8 mouse cellular contexts compared by ENCODE assay signal in the genomic region with DNA sequence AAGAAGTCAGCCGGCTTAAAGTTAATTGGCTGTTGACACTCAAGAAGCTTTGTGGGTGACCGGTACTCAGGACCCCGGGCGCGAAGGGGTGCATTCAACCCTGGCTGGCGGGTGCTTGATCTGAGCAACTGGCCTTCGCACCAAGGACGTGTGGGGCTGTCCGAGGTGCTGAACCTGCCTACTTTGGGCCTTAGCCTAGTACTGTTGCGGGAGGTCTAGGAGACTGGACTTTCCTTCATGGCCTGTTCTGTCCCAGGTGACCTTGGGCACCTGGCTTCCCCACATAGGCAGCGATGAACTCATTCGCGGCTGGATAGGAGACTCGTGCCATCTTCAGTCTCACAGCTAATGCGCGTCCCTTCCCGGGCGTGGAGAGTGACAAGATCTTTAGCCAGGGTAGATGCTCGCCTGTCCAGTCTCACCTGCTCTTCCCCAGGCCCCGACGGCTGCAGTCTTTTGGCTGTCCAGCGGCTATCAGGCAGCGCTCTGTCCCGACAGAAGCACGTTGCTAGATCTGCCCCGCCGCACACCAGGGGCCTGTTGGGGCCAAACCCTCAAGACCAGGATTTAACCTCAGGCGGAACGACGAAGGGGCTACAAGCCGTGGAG. TPM values are rescaled to one million over a fixed set of nuclear protein-coding genes. Genes with fewer than 3 reads are reported as not detected.
DNase-seq lines count a peak whose midpoint lies in the region; ATAC-seq and TF ChIP-seq lines count a peak whose summit lies in the region.

No protein-coding gene starts in this region.

- H3K27me3 ChIP-seq in MEL (ENCODE audit: control insufficient read depth in 1 of 2, insufficient read depth in 2 of 2, low read length in 2 of 2): no peaks in the 10 kb centered on the region
- peaks cover 29% of the 10 kb centered on the region for H3K27me3 ChIP-seq in embryonic facial prominence, embryonic 11.5 days (ENCODE audit: control insufficient read depth, insufficient read depth, low read length)
- H3K27me3 ChIP-seq in splenic B cell, adult 2 months (ENCODE audit: control insufficient read depth, insufficient read depth, low read length, poor library complexity, severe bottlenecking): no peaks in the 10 kb centered on the region; the same call in 1 of the 2 replicates

- WGBS in embryonic facial prominence, embryonic 11.5 days: 5% methylated on average over 31 of the region's 31 CpGs

- peaks cover 31% of the 10 kb centered on the region for H3K79me2 ChIP-seq in MEL (ENCODE audit: control insufficient read depth, insufficient read depth, low read length, poor library complexity)

- 0 out of 4 replicates have a peak, but pooled peaks of 1 of the 2 experiments have one; percentile 6 for TF ChIP-seq EP300 in MEL (IDR thresholded peaks at IDR 0.05; ENCODE audit: low read depth in 1 of 2, low read length in 2 of 2)

- peaks cover 0 to 16% of the 10 kb centered on the region in 2 experiments; a peak in 2 of 4 replicates for H3K36me3 ChIP-seq in MEL (ENCODE audit: control insufficient read depth in 1 of 2, insufficient read depth in 2 of 2, low read length in 2 of 2)
- peaks cover 2% of the 10 kb centered on the region; the same call in 1 of the 2 replicates for H3K36me3 ChIP-seq in embryonic facial prominence, embryonic 11.5 days (replicated peaks; ENCODE audit: control insufficient read depth, insufficient read depth, low read depth, low read length)
- peaks cover 2% of the 10 kb centered on the region; the same call in 1 of the 2 replicates for H3K36me3 ChIP-seq in splenic B cell, adult 2 months (ENCODE audit: control insufficient read depth, insufficient read depth, low read length, poor library complexity, severe bottlenecking)

- H3K27ac ChIP-seq in MEL (ENCODE audit: control insufficient read depth, low read depth, low read length): no peak overlapping the region
- H3K27ac ChIP-seq in embryonic facial prominence, embryonic 11.5 days (replicated peaks; ENCODE audit: low read depth, low read length): no peak overlapping the region

- no peak for TF ChIP-seq CTCF in MEL (IDR thresholded peaks at IDR 0.05 in 2 of 3, conservative IDR thresholded peaks at IDR 0.05 in 1 of 3; ENCODE audit: control insufficient read depth in 1 of 3, insufficient read depth in 1 of 3, low read depth in 2 of 3, low read length in 3 of 3, poor library complexity in 1 of 3, severe bottlenecking in 1 of 3)

- intact Hi-C loops in heart, postnatal 10 days (cut with DNase I): no loop called here

- TF ChIP-seq POLR2A in MEL (IDR thresholded peaks at IDR 0.05; ENCODE audit: control insufficient read depth in 1 of 2, insufficient read depth in 1 of 2, low read depth in 1 of 2, low read length in 2 of 2, poor library complexity in 1 of 2): no peak

- H3K4me1 ChIP-seq in MEL (ENCODE audit: control insufficient read depth in 1 of 2, insufficient read depth in 2 of 2, low read length in 2 of 2): peaks cover 9 to 30% of the 10 kb centered on the region in 2 experiments
- peaks cover 7% of the 10 kb centered on the region; the same call in 1 of the 2 replicates for H3K4me1 ChIP-seq in embryonic facial prominence, embryonic 11.5 days (ENCODE audit: control insufficient read depth, insufficient read depth, low read length)

- peak; percentile 71 to 73 for DNase-seq in B cell, adult 2 months
- peak; percentile 78 for DNase-seq in MEL (ENCODE audit: low read depth, low spot score)
- peak; percentile 77 for DNase-seq in embryonic facial prominence, embryonic 11.5 days (ENCODE audit: low spot score)
- peak; percentile 87 to 90 for DNase-seq in heart, postnatal 10 days
- DNase-seq in kidney, postnatal 4 days: peak; percentile 93
- DNase-seq in splenic B cell, adult 2 months (ENCODE audit: low read depth, low spot score): peak; percentile 62

- H3K9me3 ChIP-seq in MEL (replicated peaks; ENCODE audit: insufficient read depth, low read length): no peaks in the 10 kb centered on the region
- no peaks in the 10 kb centered on the region for H3K9me3 ChIP-seq in embryonic facial prominence, embryonic 11.5 days (replicated peaks; ENCODE audit: control insufficient read depth, low read length)

- no peak overlapping the region for H3K9ac ChIP-seq in MEL (ENCODE audit: control insufficient read depth, low read depth, low read length, poor library complexity, severe bottlenecking)
- 0 out of 2 replicates have a peak overlapping the region, but pooled peaks have one; percentile 7 for H3K9ac ChIP-seq in embryonic facial prominence, embryonic 11.5 days (replicated peaks; ENCODE audit: low read length)

- H3K4me2 ChIP-seq in embryonic facial prominence, embryonic 11.5 days (ENCODE audit: low read depth, low read length): peak overlapping the region; percentile 92

- H3K4me3 ChIP-seq in MEL (ENCODE audit: control insufficient read depth in 1 of 2, insufficient read depth in 1 of 2, low read depth in 2 of 2, low read length in 2 of 2): no peak overlapping the region; a peak in 1 of 4 replicates
- peak overlapping the region; percentile 55 for H3K4me3 ChIP-seq in embryonic facial prominence, embryonic 11.5 days (ENCODE audit: low read depth, low read length)

- peak; percentile 5; the same call in 1 of the 2 replicates for ATAC-seq in embryonic facial prominence, embryonic 11.5 days (replicated peaks; ENCODE audit: insufficient number of reproducible peaks, low FRiP score, low TSS enrichment, low read depth)
- ATAC-seq in megakaryocyte-erythroid progenitor cell, adult 5-6 weeks (replicated peaks; ENCODE audit: low FRiP score, low TSS enrichment, poor library complexity, severe bottlenecking): peak; percentile 41
- ATAC-seq in frontal cortex, adult (ENCODE audit: low TSS enrichment): no peak

- no peak for TF ChIP-seq RAD21 in MEL (IDR thresholded peaks at IDR 0.05; ENCODE audit: low read depth, low read length)

TF ChIP-seq in MEL, 35 proteins besides CTCF, POLR2A, EP300 and RAD21:
- no peak for TF ChIP-seq ELF1 (IDR thresholded peaks at IDR 0.05; ENCODE audit: low read depth, low read length)
- peak; percentile 87 for TF ChIP-seq SIN3A (IDR thresholded peaks at IDR 0.05; ENCODE audit: low read length)
- TF ChIP-seq MXI1 (IDR thresholded peaks at IDR 0.05; ENCODE audit: low read depth, low read length): peak; percentile 74; the same call in 1 of the 2 replicates
- 0 out of 2 replicates have a peak, but pooled peaks have one; percentile 32 for TF ChIP-seq POLR2AphosphoS2 (IDR thresholded peaks at IDR 0.05; ENCODE audit: low read length)
- TF ChIP-seq POLR2AphosphoS5 (IDR thresholded peaks at IDR 0.05; ENCODE audit: borderline replicate concordance, low read depth, low read length): no peak

RNA-seq across cellular contexts. Expression of a gene that starts 5.8 kb away (rescaled TPM):
- 23.9 and 29.0 TPM in 2 replicates for total RNA-seq in MEL (2012; rRNA removed)
- 10 to 100 TPM in 1 of 2 experiments, not detected in 1; 21.5 TPM for polyA plus RNA-seq in MEL (2012; ENCODE audit: insufficient read depth in 1 of 2, insufficient read length in 2 of 2, low read depth in 1 of 2, low replicate concordance in 2 of 2, missing spikeins in 1 of 2)
- 0.20 and 0.34 TPM in 2 replicates for polyA plus RNA-seq in embryonic facial prominence, embryonic 11.5 days (2014; fragmentation: Nextera tagmentation; extraction: Ambion mirVana)
- total RNA-seq in heart, postnatal 10 days (2021): under 1 TPM in 1 of 2 experiments, not detected in 1; 0.17 TPM
- total RNA-seq in megakaryocyte-erythroid progenitor cell, adult 5-6 weeks (2014; fragmentation: Nextera tagmentation): 0.94 TPM in 1 of 2 replicates, not detected in the other
- not detected in 2 replicates for total RNA-seq in megakaryocyte-erythroid progenitor cell, adult 5-6 weeks (2017)

RNA-seq across cellular contexts. Expression of a gene that starts 10.8 kb away (rescaled TPM):
- total RNA-seq in MEL (2012; rRNA removed): 0.19 and 0.59 TPM in 2 replicates
- polyA plus RNA-seq in MEL (2012; ENCODE audit: insufficient read depth in 1 of 2, insufficient read length in 2 of 2, low read depth in 1 of 2, low replicate concordance in 2 of 2, missing spikeins in 1 of 2): 1 to 10 TPM in 1 of 2 experiments, not detected in 1; 3.4 TPM
- 1,845 and 1,892 TPM in 2 replicates for polyA plus RNA-seq in embryonic facial prominence, embryonic 11.5 days (2014; fragmentation: Nextera tagmentation; extraction: Ambion mirVana)
- 10 to 100 TPM; 51.5 to 56.1 TPM for total RNA-seq in heart, postnatal 10 days (2021)
- total RNA-seq in megakaryocyte-erythroid progenitor cell, adult 5-6 weeks (2014; fragmentation: Nextera tagmentation): 2.1 TPM in 1 of 2 replicates, not detected in the other
- total RNA-seq in megakaryocyte-erythroid progenitor cell, adult 5-6 weeks (2017): 0.75 TPM in 1 of 2 replicates, not detected in the other

RNA-seq across cellular contexts. Expression of a gene that starts 24.2 kb away (rescaled TPM):
- total RNA-seq in MEL (2012; rRNA removed): 0.85 and 1.2 TPM in 2 replicates
- 10 to 100 TPM in 1 of 2 experiments, not detected in 1; 22.7 TPM for polyA plus RNA-seq in MEL (2012; ENCODE audit: insufficient read depth in 1 of 2, insufficient read length in 2 of 2, low read depth in 1 of 2, low replicate concordance in 2 of 2, missing spikeins in 1 of 2)
- polyA plus RNA-seq in embryonic facial prominence, embryonic 11.5 days (2014; fragmentation: Nextera tagmentation; extraction: Ambion mirVana): 0.28 TPM in 1 of 2 replicates, not detected in the other
- total RNA-seq in heart, postnatal 10 days (2021): not detected
- not detected in 2 replicates for total RNA-seq in megakaryocyte-erythroid progenitor cell, adult 5-6 weeks (2014; fragmentation: Nextera tagmentation)
- total RNA-seq in megakaryocyte-erythroid progenitor cell, adult 5-6 weeks (2017): 0.33 and 1.5 TPM in 2 replicates

RNA-seq across cellular contexts. Expression of a gene that starts 54.4 kb away (rescaled TPM):
- 65.6 and 66.1 TPM in 2 replicates for total RNA-seq in MEL (2012; rRNA removed)
- 100 to 1,000 TPM in 1 of 2 experiments, not detected in 1; 165 TPM for polyA plus RNA-seq in MEL (2012; ENCODE audit: insufficient read depth in 1 of 2, insufficient read length in 2 of 2, low read depth in 1 of 2, low replicate concordance in 2 of 2, missing spikeins in 1 of 2)
- polyA plus RNA-seq in embryonic facial prominence, embryonic 11.5 days (2014; fragmentation: Nextera tagmentation; extraction: Ambion mirVana): 28.6 and 30.1 TPM in 2 replicates
- total RNA-seq in heart, postnatal 10 days (2021): 10 to 100 TPM; 64.3 to 85.9 TPM
- total RNA-seq in megakaryocyte-erythroid progenitor cell, adult 5-6 weeks (2014; fragmentation: Nextera tagmentation): 172 and 204 TPM in 2 replicates
- total RNA-seq in megakaryocyte-erythroid progenitor cell, adult 5-6 weeks (2017): 44.4 and 60.2 TPM in 2 replicates

Comparison
In these comparisons a context has a peak if more than half of its experiments do, and no peak if none do; other contexts are left out.
1. RNA of a gene that starts 5.8 kb away (total RNA-seq): 23.9 to 29.0 TPM in MEL; 0.94 TPM in megakaryocyte-erythroid progenitor cell, adult 5-6 weeks and 0.17 TPM in heart, postnatal 10 days; every median in the first group is over 10 times any median in the second.
2. RNA of a gene that starts 10.8 kb away (total RNA-seq): 51.5 to 56.1 TPM in heart, postnatal 10 days; 0.75 to 2.1 TPM in megakaryocyte-erythroid progenitor cell, adult 5-6 weeks and 0.19 to 0.59 TPM in MEL; every median in the first group is over 10 times any median in the second.
3. Peak in every context shown above with its lines, with median percentiles within 50 percentile points of each other: DNase-seq.